Mouse (Mus musculus) MEL (cell line): ENCODE measurements around the gene Smo. TPM values are rescaled to one million over a fixed set of nuclear protein-coding genes. Genes with fewer than 3 reads are reported as not detected.

Source experiments
- DNase-seq: peaks from one replicate; pipeline ENCODE4 v3.0.0; 2011; ENCODE audit warnings: low read depth, low spot score
- H3K27ac ChIP-seq: 2 replicates; pipeline ENCODE4 v1.5.1; 2012; ENCODE audit warnings: low read depth, mild to moderate bottlenecking, control low read depth, low read length, moderate library complexity; ENCODE audit not compliant: control insufficient read depth
- H3K27me3 ChIP-seq, 2 experiments: fragments of 150-350 bp in 1 of 2; sonication (generic) in 1 of 2; 2 replicates each; pipeline ENCODE4 v1.6.1; 2012; ENCODE audit warnings: low read length in 2 of 2, mild to moderate bottlenecking in 2 of 2, improper control_type of control experiment in 1 of 2, moderate library complexity in 1 of 2; ENCODE audit not compliant: insufficient read depth in 2 of 2, control insufficient read depth in 1 of 2
- H3K36me3 ChIP-seq, 2 experiments: 2 replicates each; pipeline ENCODE4 v1.6.1; 2012 to 2014; ENCODE audit warnings: low read length in 2 of 2, improper control_type of control experiment in 1 of 2, inconsistent platforms in 1 of 2, mild to moderate bottlenecking in 1 of 2; ENCODE audit not compliant: insufficient read depth in 2 of 2, control insufficient read depth in 1 of 2
- H3K4me1 ChIP-seq, 2 experiments: fragments of 150-350 bp in 1 of 2; sonication (generic) in 1 of 2; 2 replicates each; pipeline ENCODE4 v1.6.1; 2012; ENCODE audit warnings: low read length in 2 of 2, improper control_type of control experiment in 1 of 2, mild to moderate bottlenecking in 1 of 2; ENCODE audit not compliant: insufficient read depth in 2 of 2, control insufficient read depth in 1 of 2
- H3K4me3 ChIP-seq, 2 experiments: fragments of 150-350 bp in 1 of 2; sonication (generic) in 1 of 2; 2 replicates each; pipeline ENCODE4 v1.5.1; 2012; ENCODE audit warnings: low read depth in 2 of 2, low read length in 2 of 2, mild to moderate bottlenecking in 2 of 2, moderate library complexity in 2 of 2, control low read depth in 1 of 2, improper control_type of control experiment in 1 of 2; ENCODE audit not compliant: control insufficient read depth in 1 of 2, insufficient read depth in 1 of 2
- H3K79me2 ChIP-seq: 2 replicates; pipeline ENCODE4 v1.6.1; 2012; ENCODE audit warnings: mild to moderate bottlenecking, low read length, moderate library complexity; ENCODE audit not compliant: control insufficient read depth, poor library complexity, insufficient read depth
- H3K9ac ChIP-seq: 2 replicates; pipeline ENCODE4 v1.6.1; 2012; ENCODE audit warnings: low read depth, mild to moderate bottlenecking, control low read depth, low read length, moderate library complexity; ENCODE audit not compliant: control insufficient read depth, poor library complexity, severe bottlenecking
- H3K9me3 ChIP-seq: fragments of 150-350 bp; sonication (generic); replicated peaks from 2 replicates; pipeline ENCODE4 v1.6.1; 2012; ENCODE audit warnings: mild to moderate bottlenecking, low read length, improper control_type of control experiment, moderate library complexity; ENCODE audit not compliant: insufficient read depth
- BHLHE40 ChIP-seq: IDR thresholded peaks from 2 replicates; pipeline ENCODE4 v1.6.1; 2012; ENCODE audit warnings: low read depth, mild to moderate bottlenecking, inconsistent platforms, low read length, improper control_type of control experiment, borderline replicate concordance
- CHD1 ChIP-seq: IDR thresholded peaks from 2 replicates; pipeline ENCODE4 v1.6.1; 2012; ENCODE audit warnings: low read depth, mild to moderate bottlenecking, inconsistent platforms, low read length, improper control_type of control experiment
- CHD2 ChIP-seq: IDR thresholded peaks from 2 replicates; pipeline ENCODE4 v1.6.1; 2011; ENCODE audit warnings: low read length, improper control_type of control experiment
- CTCF ChIP-seq, 3 experiments: IDR thresholded peaks in 2 of 3; conservative IDR thresholded peaks in 1 of 3; 2 replicates each; pipeline ENCODE4 v1.5.1; 2011 to 2012; ENCODE audit warnings: low read length in 3 of 3, low read depth in 2 of 3, mild to moderate bottlenecking in 2 of 3, improper control_type of control experiment in 1 of 3, inconsistent platforms in 1 of 3, mixed read lengths in 1 of 3, moderate library complexity in 1 of 3; ENCODE audit not compliant: control insufficient read depth in 1 of 3, insufficient read depth in 1 of 3, poor library complexity in 1 of 3, severe bottlenecking in 1 of 3
- ELF1 ChIP-seq: IDR thresholded peaks from 2 replicates; pipeline ENCODE4 v1.6.1; 2014; ENCODE audit warnings: low read depth, mild to moderate bottlenecking, inconsistent platforms, low read length, improper control_type of control experiment, moderate library complexity
- EP300 ChIP-seq, 2 experiments: IDR thresholded peaks; 2 replicates each; pipeline ENCODE4 v1.6.1; 2011; ENCODE audit warnings: improper control_type of control experiment in 2 of 2, low read length in 2 of 2, low read depth in 1 of 2, mild to moderate bottlenecking in 1 of 2
- ETS1 ChIP-seq: IDR thresholded peaks from 2 replicates; pipeline ENCODE4 v1.6.1; 2012; ENCODE audit warnings: low read depth, mild to moderate bottlenecking, inconsistent platforms, low read length, improper control_type of control experiment, moderate library complexity
- JUND ChIP-seq: IDR thresholded peaks from 2 replicates; pipeline ENCODE4 v1.6.1; 2011; ENCODE audit warnings: low read depth, mild to moderate bottlenecking, improper control_type of control experiment, low read length
- MAFK ChIP-seq: IDR thresholded peaks from 2 replicates; pipeline ENCODE4 v1.6.1; 2011; ENCODE audit warnings: low read depth, mild to moderate bottlenecking, low read length, improper control_type of control experiment, borderline replicate concordance
- MAZ ChIP-seq: IDR thresholded peaks from 2 replicates; pipeline ENCODE4 v1.6.1; 2012; ENCODE audit warnings: low read depth, mild to moderate bottlenecking, inconsistent platforms, low read length, improper control_type of control experiment
- MXI1 ChIP-seq: IDR thresholded peaks from 2 replicates; pipeline ENCODE4 v1.6.1; 2011; ENCODE audit warnings: mild to moderate bottlenecking, low read depth, low read length, improper control_type of control experiment
- MYB ChIP-seq: IDR thresholded peaks from 2 replicates; pipeline ENCODE4 v1.6.1; 2011; ENCODE audit warnings: mild to moderate bottlenecking, low read depth, low read length, improper control_type of control experiment
- RAD21 ChIP-seq: IDR thresholded peaks from 2 replicates; pipeline ENCODE4 v1.6.1; 2011; ENCODE audit warnings: mild to moderate bottlenecking, low read depth, low read length, improper control_type of control experiment
- RCOR1 ChIP-seq: IDR thresholded peaks from 2 replicates; pipeline ENCODE4 v1.6.1; 2012; ENCODE audit warnings: low read depth, mild to moderate bottlenecking, inconsistent platforms, low read length, improper control_type of control experiment
- SIN3A ChIP-seq: IDR thresholded peaks from 2 replicates; pipeline ENCODE4 v1.6.1; 2012; ENCODE audit warnings: low read length, improper control_type of control experiment, inconsistent platforms
- SMC3 ChIP-seq: IDR thresholded peaks from 2 replicates; pipeline ENCODE4 v1.6.1; 2011; ENCODE audit warnings: low read depth, low read length, improper control_type of control experiment
- TAL1 ChIP-seq: IDR thresholded peaks from 2 replicates; pipeline ENCODE4 v1.6.1; 2012; ENCODE audit warnings: mild to moderate bottlenecking, inconsistent platforms, low read length, moderate library complexity, mixed read lengths
- TBP ChIP-seq: IDR thresholded peaks from 2 replicates; pipeline ENCODE4 v1.8.0; 2011; ENCODE audit warnings: low read depth, low read length, improper control_type of control experiment
- UBTF ChIP-seq: IDR thresholded peaks from 2 replicates; pipeline ENCODE4 v1.6.1; 2012; ENCODE audit warnings: low read depth, mild to moderate bottlenecking, inconsistent platforms, low read length, improper control_type of control experiment, moderate library complexity, borderline replicate concordance; ENCODE audit not compliant: insufficient read depth
- USF1 ChIP-seq: IDR thresholded peaks from 2 replicates; pipeline ENCODE4 v1.6.1; 2014; ENCODE audit warnings: low read depth, mild to moderate bottlenecking, inconsistent platforms, low read length, improper control_type of control experiment, moderate library complexity
- ZC3H11A ChIP-seq: IDR thresholded peaks from 2 replicates; pipeline ENCODE4 v1.6.1; 2012; ENCODE audit warnings: low read depth, mild to moderate bottlenecking, inconsistent platforms, low read length, improper control_type of control experiment
- ZKSCAN1 ChIP-seq: IDR thresholded peaks from 2 replicates; pipeline ENCODE4 v1.6.1; 2012; ENCODE audit warnings: low read depth, mild to moderate bottlenecking, inconsistent platforms, low read length, improper control_type of control experiment, moderate library complexity
- ZNF384 ChIP-seq: IDR thresholded peaks from 2 replicates; pipeline ENCODE4 v1.6.1; 2012; ENCODE audit warnings: low read depth, mild to moderate bottlenecking, inconsistent platforms, low read length, improper control_type of control experiment
- polyA plus RNA-seq, 2 experiments: library from polyadenylated mRNA; stranded (reverse) in 1 of 2; unstranded in 1 of 2; fragments of >175 nt in 1 of 2; fragments of >200 nt in 1 of 2; gene quantifications; 2 replicates each; pipeline versions ENCODE4 v1.2.1 to v1.2.4; 2012; ENCODE audit warnings: low replicate concordance in 2 of 2, low read depth in 1 of 2; ENCODE audit not compliant: insufficient read length in 2 of 2, insufficient read depth in 1 of 2, missing spikeins in 1 of 2
- total RNA-seq: library from RNA; depleted of rRNA; stranded (reverse); fragments of 300-350 nt; gene quantifications from 2 replicates; pipeline ENCODE4 v1.2.3, GENCODE M21; 2012

The Smo gene
- total and polyA plus RNA-seq, 3 experiments, result 62.6 to 83.7 TPM; not detected in 1

DNA sequence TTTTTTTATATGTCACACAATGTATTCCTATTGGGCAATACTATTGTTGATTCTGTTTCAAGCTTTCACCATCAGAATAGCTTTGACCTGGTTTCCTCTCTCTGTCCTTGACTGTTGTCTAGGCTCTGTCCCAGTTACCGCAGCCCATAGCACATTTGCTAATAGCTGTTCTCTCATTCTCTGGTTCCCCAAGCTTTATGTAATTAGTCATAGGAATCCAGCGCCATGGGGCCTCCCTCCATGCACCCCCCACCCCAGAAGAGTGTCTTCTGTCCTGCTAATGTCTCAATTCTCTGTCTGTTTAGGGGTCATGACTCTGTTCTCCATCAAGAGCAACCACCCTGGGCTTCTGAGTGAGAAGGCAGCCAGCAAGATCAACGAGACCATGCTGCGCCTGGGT, 21.2 kb downstream of the Smo start:
- Histone ChIP-seq H3K27me3 (no peaks in the 10 kb centered on the region), H3K4me3 (no peak overlapping the region), H3K9me3 (no peaks in the 10 kb centered on the region), H3K27ac (no peak overlapping the region), H3K79me2 (no peaks in the 10 kb centered on the region), H3K9ac (no peak overlapping the region), H3K4me1 (no peaks in the 10 kb centered on the region), H3K36me3 (peaks cover 0 to 5% of the 10 kb centered on the region in 2 experiments; a peak in 1 of 4 replicates)
- no peak for DNase-seq
- TF ChIP-seq CHD2 (no peak), TBP (no peak), ZKSCAN1 (no peak), MAFK (no peak), ELF1 (no peak), SIN3A (no peak), ZNF384 (no peak), CHD1 (no peak), USF1 (no peak), UBTF (no peak), JUND (no peak), BHLHE40 (no peak), TAL1 (no peak), MXI1 (no peak), ETS1 (no peak), EP300 (IDR thresholded peaks at IDR 0.05; ENCODE audit: low read depth in 1 of 2, low read length in 2 of 2) (no peak), SMC3 (no peak), MAZ (no peak)

DNA sequence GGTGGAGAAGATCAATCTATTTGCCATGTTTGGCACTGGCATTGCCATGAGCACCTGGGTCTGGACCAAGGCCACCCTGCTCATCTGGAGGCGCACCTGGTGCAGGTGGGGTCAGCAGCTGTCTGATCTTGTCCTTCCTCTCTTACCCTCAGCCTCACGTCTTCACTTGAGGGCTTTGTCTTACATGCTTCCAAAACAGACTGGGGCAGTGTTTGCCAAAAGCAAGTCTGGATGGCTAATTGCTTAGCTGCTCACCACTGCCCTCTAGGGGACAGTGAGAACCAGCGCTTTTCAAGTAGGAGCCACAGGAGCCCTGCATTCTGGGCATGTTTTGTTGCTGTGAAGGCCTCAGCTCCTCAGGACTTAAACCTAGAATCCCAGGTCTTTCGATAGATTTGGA, 23.1 kb downstream of the Smo start:
- TF ChIP-seq ZC3H11A (peak; percentile 55), MAFK (no peak), CTCF (IDR thresholded peaks at IDR 0.05 in 2 of 3, conservative IDR thresholded peaks at IDR 0.05 in 1 of 3; ENCODE audit: control insufficient read depth in 1 of 3, insufficient read depth in 1 of 3, low read depth in 2 of 3, low read length in 3 of 3, poor library complexity in 1 of 3, severe bottlenecking in 1 of 3) (peak; percentile 79 to 94 (median 91)), SMC3 (peak; percentile 85), RCOR1 (no peak), RAD21 (peak; percentile 70), MYB (no peak)
- no peaks in the 10 kb centered on the region for H3K4me1 ChIP-seq
- no peak overlapping the region for H3K27ac ChIP-seq
- peak; percentile 83 for DNase-seq
- H3K36me3 ChIP-seq, result peaks cover 1 to 3% of the 10 kb centered on the region in 2 experiments; a peak in 1 of 4 replicates
- no peaks in the 10 kb centered on the region for H3K27me3 ChIP-seq
- H3K4me3 ChIP-seq, result no peak overlapping the region
- no peak overlapping the region for H3K9ac ChIP-seq
- no peaks in the 10 kb centered on the region for H3K79me2 ChIP-seq
- no peaks in the 10 kb centered on the region for H3K9me3 ChIP-seq
